14 mouse cellular contexts compared by ENCODE assay signal in genomic region chr4:115090592-115090991, GRCm38 (mm10). TPM values are rescaled to one million over a fixed set of nuclear protein-coding genes. Genes with fewer than 3 reads are reported as not detected.
DNase-seq lines count a peak whose midpoint lies in the region; ATAC-seq lines count a peak whose summit lies in the region.
"Had no signal": no experiment of that assay in that cellular context is flagged by ENCODE, and none has a peak within 500 bp of the region (broad histone marks: within the 10 kb centered on the region; RNA-seq: fewer than 3 reads in every experiment).

No protein-coding gene starts in this region.

- DNase-seq in lung, postnatal 14 days: no peak
- DNase-seq in kidney, postnatal 10 days: peak; percentile 82
- no peak for DNase-seq in gastrocnemius, adult 8-10 months (ENCODE audit: low spot score in 2 of 2)
- no peak for DNase-seq in layer of hippocampus, adult 18-20 months (ENCODE audit: low spot score in 2 of 2)
- DNase-seq in spleen, adult 18-20 months: no peak
- DNase-seq: cerebellum, postnatal 36 days had no signal

- H3K9ac ChIP-seq in lung, embryonic 16.5 days (ENCODE audit: low read length): no peak overlapping the region
- H3K9ac ChIP-seq in intestine, embryonic 15.5 days: no peak overlapping the region
- no peak overlapping the region for H3K9ac ChIP-seq in stomach, embryonic 15.5 days
- H3K9ac ChIP-seq: hindbrain, embryonic 15.5 days; limb, embryonic 15.5 days had no signal

- no peaks in the 10 kb centered on the region for H3K36me3 ChIP-seq in lung, embryonic 16.5 days (ENCODE audit: control insufficient read depth, insufficient read depth, low read length)
- H3K36me3 ChIP-seq in intestine, embryonic 15.5 days: no peaks in the 10 kb centered on the region
- H3K36me3 ChIP-seq in stomach, embryonic 15.5 days: no peaks in the 10 kb centered on the region
- H3K36me3 ChIP-seq: hindbrain, embryonic 15.5 days; limb, embryonic 15.5 days had no signal

- no peaks in the 10 kb centered on the region; the same call in 1 of the 2 replicates for H3K27me3 ChIP-seq in lung, embryonic 16.5 days (ENCODE audit: control insufficient read depth, insufficient read depth, low read depth, low read length)
- peaks cover 11% of the 10 kb centered on the region; the same call in 1 of the 2 replicates for H3K27me3 ChIP-seq in intestine, embryonic 15.5 days (replicated peaks)
- 0 out of 2 replicates have a peak, but pooled peaks cover 3% of the 10 kb centered on the region for H3K27me3 ChIP-seq in stomach, embryonic 15.5 days (replicated peaks)

- H3K9me3 ChIP-seq in lung, embryonic 16.5 days (ENCODE audit: control insufficient read depth, low read length): no peaks in the 10 kb centered on the region
- H3K9me3 ChIP-seq in intestine, embryonic 15.5 days: no peaks in the 10 kb centered on the region
- no peaks in the 10 kb centered on the region for H3K9me3 ChIP-seq in stomach, embryonic 15.5 days
- H3K9me3 ChIP-seq: hindbrain, embryonic 15.5 days; limb, embryonic 15.5 days had no signal

- peaks cover 17% of the 10 kb centered on the region for H3K4me1 ChIP-seq in lung, embryonic 16.5 days (replicated peaks; ENCODE audit: control insufficient read depth, insufficient read depth, low read length)
- peaks cover under 1% of the 10 kb centered on the region; the same call in 1 of the 2 replicates for H3K4me1 ChIP-seq in intestine, embryonic 15.5 days (replicated peaks)
- H3K4me1 ChIP-seq in stomach, embryonic 15.5 days: no peaks in the 10 kb centered on the region

- no peak overlapping the region for H3K27ac ChIP-seq in lung, embryonic 16.5 days (ENCODE audit: low read length)
- H3K27ac ChIP-seq in intestine, embryonic 15.5 days: peak overlapping the region; percentile 54; the same call in 1 of the 2 replicates
- H3K27ac ChIP-seq in stomach, embryonic 15.5 days: peak overlapping the region; percentile 28; the same call in 1 of the 2 replicates
- H3K27ac ChIP-seq: hindbrain, embryonic 15.5 days; limb, embryonic 15.5 days had no signal

- 0 out of 2 replicates have a peak, but pooled peaks have one; percentile 10 for ATAC-seq in lung, embryonic 16.5 days (ENCODE audit: low read depth)
- peak; percentile 78 for ATAC-seq in intestine, embryonic 15.5 days
- ATAC-seq in stomach, embryonic 15.5 days (ENCODE audit: insufficient read depth, low FRiP score, low read depth): peak; percentile 59
- ATAC-seq: forebrain, embryonic 14.5 days had no signal

- no peak overlapping the region for H3K4me2 ChIP-seq in lung, embryonic 16.5 days (ENCODE audit: low read depth, low read length)
- peak overlapping the region; percentile 48 for H3K4me2 ChIP-seq in intestine, embryonic 15.5 days (replicated peaks)
- H3K4me2 ChIP-seq in stomach, embryonic 15.5 days: peak overlapping the region; percentile 27; the same call in 1 of the 2 replicates
- H3K4me2 ChIP-seq: hindbrain, embryonic 15.5 days; limb, embryonic 15.5 days had no signal

- H3K4me3 ChIP-seq in lung, embryonic 16.5 days (ENCODE audit: low read length): no peak overlapping the region
- H3K4me3 ChIP-seq in intestine, embryonic 15.5 days (replicated peaks): peak overlapping the region; percentile 9; the same call in 1 of the 2 replicates
- no peak overlapping the region for H3K4me3 ChIP-seq in stomach, embryonic 15.5 days (replicated peaks)
- H3K4me3 ChIP-seq: hindbrain, embryonic 15.5 days; limb, embryonic 15.5 days had no signal

- WGBS in lung, embryonic 16.5 days: 54% methylated on average over 2 of the region's 2 CpGs
- 37% methylated on average over 2 of the region's 2 CpGs for WGBS in intestine, embryonic 15.5 days
- 65% methylated on average over 2 of the region's 2 CpGs for WGBS in stomach, embryonic 15.5 days

RNA-seq across cellular contexts. Expression of gene Pdzk1ip1, which starts 2.1 kb away (rescaled TPM):
- 33.8 and 37.9 TPM in 2 replicates for polyA plus RNA-seq in lung, embryonic 16.5 days (2015; fragmentation: Nextera tagmentation; extraction: Ambion mirVana)
- polyA plus RNA-seq in intestine, embryonic 15.5 days (2015; fragmentation: Nextera tagmentation; extraction: Ambion mirVana): 133 and 159 TPM in 2 replicates
- 82.4 and 96.6 TPM in 2 replicates for polyA plus RNA-seq in stomach, embryonic 15.5 days (2015; fragmentation: Nextera tagmentation; extraction: Ambion mirVana)
- total RNA-seq in gastrocnemius, adult 8-10 months (2022): not detected
- total RNA-seq in layer of hippocampus, adult 18-20 months (2021): under 1 TPM; 0.41 to 0.67 TPM

RNA-seq across cellular contexts. Expression of gene Tal1, which starts 34.4 kb away (rescaled TPM):
- polyA plus RNA-seq in lung, embryonic 16.5 days (2015; fragmentation: Nextera tagmentation; extraction: Ambion mirVana): 1.6 and 1.7 TPM in 2 replicates
- polyA plus RNA-seq in intestine, embryonic 15.5 days (2015; fragmentation: Nextera tagmentation; extraction: Ambion mirVana): 0.78 and 0.98 TPM in 2 replicates
- polyA plus RNA-seq in stomach, embryonic 15.5 days (2015; fragmentation: Nextera tagmentation; extraction: Ambion mirVana): 1.6 and 2.9 TPM in 2 replicates
- under 1 TPM; 0.56 to 0.76 (median 0.60) TPM for total RNA-seq in gastrocnemius, adult 8-10 months (2022)
- total RNA-seq in layer of hippocampus, adult 18-20 months (2021): 1 to 10 TPM in 1 of 2 experiments, under 1 TPM in 1; 0.84 to 1.3 TPM

RNA-seq across cellular contexts. Expression of gene Cyp4x1, which starts 43.5 kb away (rescaled TPM):
- polyA plus RNA-seq in lung, embryonic 16.5 days (2015; fragmentation: Nextera tagmentation; extraction: Ambion mirVana): not detected in 2 replicates
- 0.25 and 0.34 TPM in 2 replicates for polyA plus RNA-seq in intestine, embryonic 15.5 days (2015; fragmentation: Nextera tagmentation; extraction: Ambion mirVana)
- 0.41 and 0.45 TPM in 2 replicates for polyA plus RNA-seq in stomach, embryonic 15.5 days (2015; fragmentation: Nextera tagmentation; extraction: Ambion mirVana)
- not detected for total RNA-seq in gastrocnemius, adult 8-10 months (2022)
- 1 to 10 TPM; 6.7 to 7.5 TPM for total RNA-seq in layer of hippocampus, adult 18-20 months (2021)
- total RNA-seq: CH12.LX; granulocyte monocyte progenitor cell, adult 5-6 weeks had no signal
- polyA plus RNA-seq: limb, embryonic 15.5 days had no signal

Comparison
In these comparisons a context has a peak if more than half of its experiments do, and no peak if none do; other contexts are left out.
1. ATAC-seq: peak in every context shown above with its lines; median percentile 78 in intestine, embryonic 15.5 days; 59 in stomach, embryonic 15.5 days; 10 in lung, embryonic 16.5 days.